Mouse (Mus musculus): Measurements from ENCODE around the gene Smyd3.

Smyd3 gene

DNA sequence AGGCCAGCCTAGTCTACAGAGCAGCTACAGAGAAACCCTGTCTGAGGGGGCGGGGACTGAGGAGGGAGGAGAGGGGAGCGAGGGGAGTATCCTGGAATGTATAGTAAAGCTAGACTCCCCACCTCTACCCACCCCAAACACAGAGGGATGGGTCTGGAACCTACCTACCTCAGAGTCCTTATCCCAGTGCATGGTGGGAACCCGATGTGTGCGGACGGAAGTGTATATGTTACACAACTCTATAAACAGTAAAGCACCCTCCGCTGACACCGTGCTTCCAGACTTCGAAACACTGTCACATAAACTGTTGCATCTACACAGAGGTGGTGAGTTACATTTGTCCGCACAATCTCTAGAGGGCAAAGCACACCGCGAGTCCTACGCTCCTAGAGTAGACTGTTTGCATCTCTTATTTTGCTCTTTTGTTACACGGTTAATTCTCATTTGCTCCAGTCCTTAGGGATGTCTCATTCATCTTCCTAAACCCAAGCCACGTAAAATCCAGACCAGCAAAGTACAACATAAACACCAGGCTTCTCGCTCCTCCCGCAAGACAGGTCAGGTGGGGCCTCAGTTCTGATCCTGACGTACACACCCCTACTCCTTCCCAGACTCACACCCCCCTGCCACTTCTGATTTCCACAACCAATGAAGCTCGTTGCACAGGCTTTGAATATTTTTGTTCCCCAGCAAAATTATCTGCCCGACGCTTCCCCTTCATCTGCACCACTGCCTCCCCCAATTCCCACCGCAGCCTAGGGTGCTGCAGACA is 714 bp downstream of the Smyd3 start:
- peak; percentile 19 for DNase-seq

- DNase-seq, result no peak
Measured at GRCm38 (mm10) chr1:179511895-179512294, 5.9 kb downstream of the Smyd3 start.

DNA sequence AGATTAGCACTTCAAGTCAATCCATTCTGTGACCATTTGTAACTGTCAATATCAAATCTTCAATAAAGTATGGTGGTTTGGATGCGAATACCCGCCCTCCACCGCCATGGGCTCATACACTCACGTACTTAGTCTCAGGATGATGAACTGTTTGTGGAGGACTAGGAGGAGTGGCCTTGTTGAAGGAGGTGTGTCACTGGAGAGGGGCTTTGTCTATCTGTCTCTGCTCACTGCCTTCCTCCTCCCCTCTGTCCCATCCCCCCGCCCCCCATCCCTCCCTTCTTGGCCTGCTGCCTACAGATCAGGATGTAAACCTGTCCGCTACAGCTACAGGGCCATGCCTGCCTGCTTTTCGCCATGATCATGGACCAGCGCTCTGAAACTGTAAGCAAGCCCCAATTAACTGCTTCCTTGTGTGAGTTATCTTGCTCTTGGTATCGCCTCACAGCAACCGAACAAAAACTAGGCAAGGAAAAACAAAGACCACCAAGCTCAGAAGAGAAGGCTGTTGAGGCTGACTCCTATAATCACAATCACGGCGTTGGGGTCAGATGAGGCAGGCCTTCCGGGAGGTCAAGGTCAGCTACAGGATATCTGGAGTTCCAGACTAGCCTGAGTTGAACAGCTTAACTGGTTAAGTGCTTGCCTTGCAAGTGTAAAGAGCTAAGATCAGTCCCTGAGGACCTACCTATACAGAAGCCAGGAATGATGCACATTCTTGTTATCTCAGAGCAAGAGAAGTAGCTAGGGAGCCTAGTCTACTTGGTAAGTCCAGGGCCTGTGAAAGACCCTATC is 7.1 kb downstream of the Smyd3 start:
- DNase-seq, result no peak

- peak; percentile 34 for DNase-seq
Measured at GRCm38 (mm10) chr1:179506530-179507315, 11.1 kb downstream of the Smyd3 start.

DNA sequence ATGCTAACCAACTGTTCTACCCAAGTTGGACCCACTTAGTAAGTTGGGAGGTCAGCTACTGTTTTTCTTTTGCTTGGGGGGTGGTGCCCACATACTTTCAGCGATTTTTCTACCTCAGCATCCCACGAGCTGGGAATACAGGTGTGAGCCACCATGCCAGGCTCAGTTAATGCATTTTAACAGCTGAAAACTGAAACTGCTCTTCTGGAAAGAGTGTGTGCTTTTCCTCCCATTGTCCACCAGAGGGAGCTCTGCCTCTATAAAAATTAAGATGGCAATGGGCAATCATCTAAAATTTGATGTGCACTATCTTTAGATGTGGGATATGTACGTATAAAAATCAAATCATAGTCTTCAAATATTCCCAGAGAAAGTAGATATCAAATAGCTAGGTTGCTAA is 15.3 kb downstream of the Smyd3 start:
- no peak for DNase-seq

- no peak for DNase-seq
Measured at GRCm38 (mm10) chr1:179499257-179499656, 18.6 kb downstream of the Smyd3 start.

DNA sequence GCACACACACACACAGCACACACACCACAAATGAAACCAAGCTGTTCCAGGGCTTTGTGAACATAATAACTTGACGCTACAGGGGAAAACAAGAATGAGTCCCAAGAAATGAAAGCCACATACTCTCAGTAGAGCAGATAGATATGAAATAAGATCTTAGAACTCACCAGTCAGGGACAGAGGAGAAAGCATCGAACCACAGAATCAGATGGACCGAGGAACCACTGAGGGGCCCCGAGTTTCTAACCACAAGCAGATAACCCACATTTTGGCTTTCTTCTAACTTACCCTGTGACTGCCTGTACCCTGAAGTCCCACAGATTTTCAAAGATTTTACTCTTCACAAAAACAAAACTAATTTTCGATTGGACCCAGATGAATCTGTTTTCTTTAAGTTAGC is 24.9 kb downstream of the Smyd3 start:
- DNase-seq, result no peak

GRCm38 (mm10) chr1:179488520-179488919 is 29.3 kb downstream of the Smyd3 start:
- no peak for DNase-seq

- no peak for DNase-seq
Measured at GRCm38 (mm10) chr1:179487990-179488389, 29.9 kb downstream of the Smyd3 start.

DNA sequence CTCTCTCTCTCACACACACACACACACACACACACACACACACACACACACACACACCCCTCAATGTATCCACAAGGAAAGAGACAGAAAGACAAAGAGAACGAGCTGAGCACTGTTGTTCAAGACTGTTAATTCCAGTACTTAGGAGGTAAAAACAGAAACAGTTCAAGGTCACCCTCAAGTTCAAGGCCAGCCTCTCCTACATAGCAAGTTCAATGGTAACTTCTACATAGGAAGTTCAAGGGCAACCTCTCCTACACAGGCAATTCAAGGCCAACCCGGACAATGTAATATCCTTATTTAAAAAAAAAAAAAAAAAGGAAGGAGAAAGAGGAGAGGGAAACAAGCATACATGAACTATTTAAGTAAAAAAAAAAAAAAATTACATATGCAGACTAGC is 30.6 kb downstream of the Smyd3 start:
- DNase-seq, result no peak

GRCm38 (mm10) chr1:179485784-179486540 is 31.9 kb downstream of the Smyd3 start:
- DNase-seq, result peak; percentile 17

DNA sequence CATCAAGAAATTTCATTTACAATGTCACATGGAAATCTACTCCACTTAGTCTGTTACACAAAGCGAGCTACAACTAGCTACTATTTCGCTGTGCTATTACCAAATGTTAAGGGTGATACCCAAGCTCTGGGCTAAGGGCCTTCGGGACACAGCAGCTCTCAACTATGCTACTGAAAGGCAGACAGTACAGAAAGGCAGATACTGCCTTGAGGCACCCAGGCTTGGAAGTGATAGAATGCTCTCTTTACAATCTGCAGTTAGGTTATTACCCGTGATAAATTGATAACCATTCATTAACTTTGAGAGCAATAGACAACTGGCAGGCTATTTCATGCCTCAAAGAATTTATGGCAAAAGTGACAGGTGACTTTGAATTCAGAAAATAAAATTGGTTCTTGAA is 37.0 kb downstream of the Smyd3 start:
- DNase-seq, result no peak

DNA sequence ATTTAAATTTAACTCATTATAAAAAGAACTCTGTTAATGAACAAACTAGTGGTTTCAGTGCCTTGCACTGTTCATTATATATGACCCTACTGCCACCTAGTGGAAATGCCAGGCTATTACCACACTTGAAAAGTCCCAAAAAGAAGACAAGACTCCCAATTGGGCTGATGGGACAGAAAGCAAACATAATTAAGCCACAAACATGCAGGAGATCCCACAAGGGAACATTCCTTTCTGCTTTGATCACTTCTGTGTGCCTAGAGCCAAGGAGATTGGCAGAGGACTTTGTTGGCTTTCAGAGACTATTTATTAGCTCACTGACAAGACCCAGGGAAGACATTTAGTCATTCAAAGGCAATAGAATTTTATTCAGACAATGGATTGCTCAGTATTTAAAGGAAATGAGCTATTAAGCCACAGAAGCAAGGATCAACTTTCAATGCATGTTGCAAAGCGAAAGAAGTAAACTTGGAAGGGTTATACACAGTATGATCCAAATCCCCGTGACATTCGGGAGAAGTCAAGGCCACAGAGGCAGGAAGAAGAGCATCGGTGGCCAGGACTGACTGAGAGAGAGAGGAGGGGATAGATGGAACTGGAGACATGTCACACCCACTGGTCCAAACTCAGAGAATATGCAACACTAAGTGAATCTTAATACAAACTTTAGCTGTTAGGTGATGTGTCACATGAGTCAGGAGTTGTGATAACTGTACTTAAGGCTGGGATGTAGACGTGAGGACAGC is 40.5 kb downstream of the Smyd3 start:
- peak; percentile 79 for DNase-seq

GRCm38 (mm10) chr1:179476461-179477156 is 41.2 kb downstream of the Smyd3 start:
- no peak for DNase-seq

GRCm38 (mm10) chr1:179474776-179475175 is 43.1 kb downstream of the Smyd3 start:
- DNase-seq, result no peak

DNA sequence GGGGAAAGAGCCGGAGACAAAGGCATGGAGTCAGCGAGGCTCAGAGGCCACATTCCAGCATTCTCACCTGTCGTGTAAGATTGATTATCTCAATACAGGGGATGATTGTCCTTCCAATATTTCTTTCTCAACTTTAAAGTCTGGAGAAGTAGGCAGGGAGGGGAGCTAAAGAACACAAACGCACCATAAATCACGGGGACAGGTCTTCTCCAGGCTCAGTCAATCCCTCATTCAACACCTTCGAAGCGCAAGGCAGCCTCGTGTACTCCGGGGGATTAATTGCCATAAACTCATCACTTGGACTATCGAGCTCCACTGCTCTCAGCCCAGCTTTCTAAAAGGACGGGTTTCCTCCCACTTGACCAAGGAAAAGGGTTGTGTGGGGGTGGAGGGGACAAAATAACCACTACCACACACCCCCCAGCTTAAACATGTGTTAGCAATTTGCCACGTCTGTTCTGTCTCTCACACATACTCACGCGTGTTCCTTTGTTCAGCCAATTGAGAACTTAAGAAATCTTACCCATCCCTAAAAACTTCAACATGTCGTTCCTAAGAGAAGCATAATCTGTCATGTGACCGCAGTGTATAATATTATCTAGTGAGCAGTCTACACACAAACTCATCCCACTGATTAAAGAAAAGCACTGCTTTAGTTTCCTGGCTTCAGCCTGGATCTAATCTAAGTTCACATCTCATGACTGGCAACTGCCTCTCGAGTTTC is 43.8 kb downstream of the Smyd3 start:
- DNase-seq, result no peak

GRCm38 (mm10) chr1:179467970-179468369 is 49.9 kb downstream of the Smyd3 start:
- no peak for DNase-seq

DNA sequence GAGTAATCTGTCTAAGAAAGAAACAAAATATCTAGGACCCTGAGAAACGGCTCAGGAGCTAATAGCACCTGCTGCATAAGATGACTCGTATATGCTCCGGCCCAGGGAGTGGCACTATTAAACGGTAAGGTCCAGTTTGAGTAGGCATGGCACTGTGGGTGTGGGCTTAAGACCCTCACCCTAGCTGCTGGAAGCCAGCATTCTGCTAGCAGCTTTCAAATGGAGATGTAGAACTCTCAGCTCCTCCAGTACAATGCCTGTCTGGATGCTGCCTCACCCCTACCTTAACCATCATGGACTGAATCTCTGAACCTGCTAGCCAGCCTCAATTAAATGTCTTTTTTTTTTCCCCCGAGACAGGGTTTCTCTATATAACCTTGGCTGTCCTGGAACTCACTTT is 55.5 kb downstream of the Smyd3 start:
- DNase-seq, result no peak

DNA sequence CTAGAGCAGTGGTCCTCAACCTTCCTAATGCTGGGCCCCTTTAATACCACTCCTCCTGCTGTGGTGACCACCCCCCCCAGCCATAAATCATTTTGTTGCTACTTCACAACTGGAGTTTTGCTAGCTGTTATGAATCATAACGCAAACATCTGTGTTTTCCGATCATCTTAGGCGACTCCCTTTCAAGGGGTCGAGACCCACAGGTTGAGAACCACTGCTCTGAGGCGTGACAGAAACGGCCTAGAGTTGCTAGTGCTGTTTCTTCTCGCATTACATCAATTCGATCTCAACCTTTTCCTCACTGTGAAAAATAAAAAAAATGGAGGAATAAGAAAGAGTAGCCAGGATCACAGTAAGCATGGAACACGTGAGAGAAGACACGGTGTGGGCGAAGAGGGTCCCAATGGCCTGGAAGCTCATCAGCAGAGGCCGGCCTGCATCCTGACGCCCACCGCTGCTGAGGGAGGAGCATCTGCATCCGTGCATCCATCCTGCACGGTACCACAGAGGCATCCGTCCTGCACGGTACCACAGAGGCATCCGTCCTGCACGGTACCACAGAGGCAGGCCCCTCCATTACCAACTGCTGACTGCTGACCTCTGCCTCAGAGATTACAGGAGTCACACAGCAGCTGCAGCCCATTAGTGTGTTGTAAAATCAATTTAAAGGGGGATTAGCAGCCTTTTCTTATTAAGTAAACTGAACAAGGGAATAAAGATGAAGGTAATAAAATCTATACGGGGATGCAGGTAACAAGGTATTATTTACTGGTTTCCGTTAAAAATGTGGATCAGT is 56.6 kb downstream of the Smyd3 start:
- DNase-seq, result no peak

GRCm38 (mm10) chr1:179458987-179459368 is 58.9 kb downstream of the Smyd3 start:
- peak; percentile 33 for DNase-seq

Data from lung, postnatal 10 days (tissue).